Mouse (Mus musculus) MEL (cell line): ENCODE measurements around the gene Cntnap2. TPM values are rescaled to one million over a fixed set of nuclear protein-coding genes. Genes with fewer than 3 reads are reported as not detected.

Source experiments
- DNase-seq: peaks from one replicate; pipeline ENCODE4 v3.0.0; 2011; ENCODE audit warnings: low read depth, low spot score
- H3K27ac ChIP-seq: 2 replicates; pipeline ENCODE4 v1.5.1; 2012; ENCODE audit warnings: low read depth, mild to moderate bottlenecking, control low read depth, low read length, moderate library complexity; ENCODE audit not compliant: control insufficient read depth
- H3K27me3 ChIP-seq, 2 experiments: fragments of 150-350 bp in 1 of 2; sonication (generic) in 1 of 2; 2 replicates each; pipeline ENCODE4 v1.6.1; 2012; ENCODE audit warnings: low read length in 2 of 2, mild to moderate bottlenecking in 2 of 2, improper control_type of control experiment in 1 of 2, moderate library complexity in 1 of 2; ENCODE audit not compliant: insufficient read depth in 2 of 2, control insufficient read depth in 1 of 2
- H3K36me3 ChIP-seq, 2 experiments: 2 replicates each; pipeline ENCODE4 v1.6.1; 2012 to 2014; ENCODE audit warnings: low read length in 2 of 2, improper control_type of control experiment in 1 of 2, inconsistent platforms in 1 of 2, mild to moderate bottlenecking in 1 of 2; ENCODE audit not compliant: insufficient read depth in 2 of 2, control insufficient read depth in 1 of 2
- H3K4me1 ChIP-seq, 2 experiments: fragments of 150-350 bp in 1 of 2; sonication (generic) in 1 of 2; 2 replicates each; pipeline ENCODE4 v1.6.1; 2012; ENCODE audit warnings: low read length in 2 of 2, improper control_type of control experiment in 1 of 2, mild to moderate bottlenecking in 1 of 2; ENCODE audit not compliant: insufficient read depth in 2 of 2, control insufficient read depth in 1 of 2
- H3K4me3 ChIP-seq, 2 experiments: fragments of 150-350 bp in 1 of 2; sonication (generic) in 1 of 2; 2 replicates each; pipeline ENCODE4 v1.5.1; 2012; ENCODE audit warnings: low read depth in 2 of 2, low read length in 2 of 2, mild to moderate bottlenecking in 2 of 2, moderate library complexity in 2 of 2, control low read depth in 1 of 2, improper control_type of control experiment in 1 of 2; ENCODE audit not compliant: control insufficient read depth in 1 of 2, insufficient read depth in 1 of 2
- H3K79me2 ChIP-seq: 2 replicates; pipeline ENCODE4 v1.6.1; 2012; ENCODE audit warnings: mild to moderate bottlenecking, low read length, moderate library complexity; ENCODE audit not compliant: control insufficient read depth, poor library complexity, insufficient read depth
- H3K9ac ChIP-seq: 2 replicates; pipeline ENCODE4 v1.6.1; 2012; ENCODE audit warnings: low read depth, mild to moderate bottlenecking, control low read depth, low read length, moderate library complexity; ENCODE audit not compliant: control insufficient read depth, poor library complexity, severe bottlenecking
- H3K9me3 ChIP-seq: fragments of 150-350 bp; sonication (generic); replicated peaks from 2 replicates; pipeline ENCODE4 v1.6.1; 2012; ENCODE audit warnings: mild to moderate bottlenecking, low read length, improper control_type of control experiment, moderate library complexity; ENCODE audit not compliant: insufficient read depth
- BHLHE40 ChIP-seq: IDR thresholded peaks from 2 replicates; pipeline ENCODE4 v1.6.1; 2012; ENCODE audit warnings: low read depth, mild to moderate bottlenecking, inconsistent platforms, low read length, improper control_type of control experiment, borderline replicate concordance
- CHD1 ChIP-seq: IDR thresholded peaks from 2 replicates; pipeline ENCODE4 v1.6.1; 2012; ENCODE audit warnings: low read depth, mild to moderate bottlenecking, inconsistent platforms, low read length, improper control_type of control experiment
- CTCF ChIP-seq, 3 experiments: IDR thresholded peaks in 2 of 3; conservative IDR thresholded peaks in 1 of 3; 2 replicates each; pipeline ENCODE4 v1.5.1; 2011 to 2012; ENCODE audit warnings: low read length in 3 of 3, low read depth in 2 of 3, mild to moderate bottlenecking in 2 of 3, improper control_type of control experiment in 1 of 3, inconsistent platforms in 1 of 3, mixed read lengths in 1 of 3, moderate library complexity in 1 of 3; ENCODE audit not compliant: control insufficient read depth in 1 of 3, insufficient read depth in 1 of 3, poor library complexity in 1 of 3, severe bottlenecking in 1 of 3
- E2F4 ChIP-seq: IDR thresholded peaks from 2 replicates; pipeline ENCODE4 v1.6.1; 2011; ENCODE audit warnings: low read depth, low read length, improper control_type of control experiment, borderline replicate concordance
- ELF1 ChIP-seq: IDR thresholded peaks from 2 replicates; pipeline ENCODE4 v1.6.1; 2014; ENCODE audit warnings: low read depth, mild to moderate bottlenecking, inconsistent platforms, low read length, improper control_type of control experiment, moderate library complexity
- EP300 ChIP-seq, 2 experiments: IDR thresholded peaks; 2 replicates each; pipeline ENCODE4 v1.6.1; 2011; ENCODE audit warnings: improper control_type of control experiment in 2 of 2, low read length in 2 of 2, low read depth in 1 of 2, mild to moderate bottlenecking in 1 of 2
- ETS1 ChIP-seq: IDR thresholded peaks from 2 replicates; pipeline ENCODE4 v1.6.1; 2012; ENCODE audit warnings: low read depth, mild to moderate bottlenecking, inconsistent platforms, low read length, improper control_type of control experiment, moderate library complexity
- GABPA ChIP-seq: IDR thresholded peaks from 2 replicates; pipeline ENCODE4 v1.6.1; 2012; ENCODE audit warnings: low read depth, mild to moderate bottlenecking, inconsistent platforms, low read length, improper control_type of control experiment, moderate library complexity
- HCFC1 ChIP-seq: IDR thresholded peaks from 2 replicates; pipeline ENCODE4 v1.6.1; 2012; ENCODE audit warnings: low read depth, mild to moderate bottlenecking, inconsistent platforms, low read length, improper control_type of control experiment, moderate library complexity
- JUND ChIP-seq: IDR thresholded peaks from 2 replicates; pipeline ENCODE4 v1.6.1; 2011; ENCODE audit warnings: low read depth, mild to moderate bottlenecking, improper control_type of control experiment, low read length
- KAT2A ChIP-seq: conservative IDR thresholded peaks from 2 replicates; pipeline ENCODE4 v1.6.1; 2012; ENCODE audit warnings: low read depth, low read length, improper control_type of control experiment, inconsistent platforms
- MAX ChIP-seq: IDR thresholded peaks from 2 replicates; pipeline ENCODE4 v1.6.1; 2011; ENCODE audit warnings: low read length, improper control_type of control experiment
- MAZ ChIP-seq: IDR thresholded peaks from 2 replicates; pipeline ENCODE4 v1.6.1; 2012; ENCODE audit warnings: low read depth, mild to moderate bottlenecking, inconsistent platforms, low read length, improper control_type of control experiment
- MXI1 ChIP-seq: IDR thresholded peaks from 2 replicates; pipeline ENCODE4 v1.6.1; 2011; ENCODE audit warnings: mild to moderate bottlenecking, low read depth, low read length, improper control_type of control experiment
- MYC ChIP-seq: IDR thresholded peaks from 2 replicates; pipeline ENCODE4 v1.6.1; 2011; ENCODE audit warnings: low read depth, mild to moderate bottlenecking, low read length, improper control_type of control experiment, moderate library complexity
- NRF1 ChIP-seq: IDR thresholded peaks from 2 replicates; pipeline ENCODE4 v1.6.1; 2014; ENCODE audit warnings: low read depth, mild to moderate bottlenecking, inconsistent platforms, low read length, improper control_type of control experiment, moderate library complexity; ENCODE audit not compliant: poor library complexity, insufficient read depth, severe bottlenecking
- POLR2A ChIP-seq, 2 experiments: IDR thresholded peaks; 2 replicates each; pipeline ENCODE4 v1.6.1; 2011 to 2012; ENCODE audit warnings: low read length in 2 of 2, mild to moderate bottlenecking in 2 of 2, control low read depth in 1 of 2, improper control_type of control experiment in 1 of 2, low read depth in 1 of 2, moderate library complexity in 1 of 2; ENCODE audit not compliant: control insufficient read depth in 1 of 2, insufficient read depth in 1 of 2, poor library complexity in 1 of 2
- POLR2AphosphoS5 ChIP-seq: IDR thresholded peaks from 2 replicates; pipeline ENCODE4 v1.6.1; 2012; ENCODE audit warnings: low read depth, borderline replicate concordance, mild to moderate bottlenecking, inconsistent platforms, low read length, moderate library complexity, mixed read lengths
- RAD21 ChIP-seq: IDR thresholded peaks from 2 replicates; pipeline ENCODE4 v1.6.1; 2011; ENCODE audit warnings: mild to moderate bottlenecking, low read depth, low read length, improper control_type of control experiment
- SIN3A ChIP-seq: IDR thresholded peaks from 2 replicates; pipeline ENCODE4 v1.6.1; 2012; ENCODE audit warnings: low read length, improper control_type of control experiment, inconsistent platforms
- SMC3 ChIP-seq: IDR thresholded peaks from 2 replicates; pipeline ENCODE4 v1.6.1; 2011; ENCODE audit warnings: low read depth, low read length, improper control_type of control experiment
- TAL1 ChIP-seq: IDR thresholded peaks from 2 replicates; pipeline ENCODE4 v1.6.1; 2012; ENCODE audit warnings: mild to moderate bottlenecking, inconsistent platforms, low read length, moderate library complexity, mixed read lengths
- TBP ChIP-seq: IDR thresholded peaks from 2 replicates; pipeline ENCODE4 v1.8.0; 2011; ENCODE audit warnings: low read depth, low read length, improper control_type of control experiment
- TCF12 ChIP-seq: IDR thresholded peaks from 2 replicates; pipeline ENCODE4 v1.6.1; 2014; ENCODE audit warnings: low read depth, mild to moderate bottlenecking, inconsistent platforms, low read length, improper control_type of control experiment, moderate library complexity
- USF1 ChIP-seq: IDR thresholded peaks from 2 replicates; pipeline ENCODE4 v1.6.1; 2014; ENCODE audit warnings: low read depth, mild to moderate bottlenecking, inconsistent platforms, low read length, improper control_type of control experiment, moderate library complexity
- USF2 ChIP-seq, 2 experiments: IDR thresholded peaks; 2 replicates each; pipeline ENCODE4 v1.6.1; 2011 to 2012; ENCODE audit warnings: improper control_type of control experiment in 2 of 2, low read length in 2 of 2, borderline replicate concordance in 1 of 2, inconsistent platforms in 1 of 2, low read depth in 1 of 2, mild to moderate bottlenecking in 1 of 2; ENCODE audit not compliant: insufficient read depth in 1 of 2
- ZNF384 ChIP-seq: IDR thresholded peaks from 2 replicates; pipeline ENCODE4 v1.6.1; 2012; ENCODE audit warnings: low read depth, mild to moderate bottlenecking, inconsistent platforms, low read length, improper control_type of control experiment
- polyA plus RNA-seq, 2 experiments: library from polyadenylated mRNA; stranded (reverse) in 1 of 2; unstranded in 1 of 2; fragments of >175 nt in 1 of 2; fragments of >200 nt in 1 of 2; gene quantifications; 2 replicates each; pipeline versions ENCODE4 v1.2.1 to v1.2.4; 2012; ENCODE audit warnings: low replicate concordance in 2 of 2, low read depth in 1 of 2; ENCODE audit not compliant: insufficient read length in 2 of 2, insufficient read depth in 1 of 2, missing spikeins in 1 of 2
- total RNA-seq: library from RNA; depleted of rRNA; stranded (reverse); fragments of 300-350 nt; gene quantifications from 2 replicates; pipeline ENCODE4 v1.2.3, GENCODE M21; 2012

Gene Cntnap2
- total and polyA plus RNA-seq, 3 experiments = 0.01 TPM; not detected in 2

DNA sequence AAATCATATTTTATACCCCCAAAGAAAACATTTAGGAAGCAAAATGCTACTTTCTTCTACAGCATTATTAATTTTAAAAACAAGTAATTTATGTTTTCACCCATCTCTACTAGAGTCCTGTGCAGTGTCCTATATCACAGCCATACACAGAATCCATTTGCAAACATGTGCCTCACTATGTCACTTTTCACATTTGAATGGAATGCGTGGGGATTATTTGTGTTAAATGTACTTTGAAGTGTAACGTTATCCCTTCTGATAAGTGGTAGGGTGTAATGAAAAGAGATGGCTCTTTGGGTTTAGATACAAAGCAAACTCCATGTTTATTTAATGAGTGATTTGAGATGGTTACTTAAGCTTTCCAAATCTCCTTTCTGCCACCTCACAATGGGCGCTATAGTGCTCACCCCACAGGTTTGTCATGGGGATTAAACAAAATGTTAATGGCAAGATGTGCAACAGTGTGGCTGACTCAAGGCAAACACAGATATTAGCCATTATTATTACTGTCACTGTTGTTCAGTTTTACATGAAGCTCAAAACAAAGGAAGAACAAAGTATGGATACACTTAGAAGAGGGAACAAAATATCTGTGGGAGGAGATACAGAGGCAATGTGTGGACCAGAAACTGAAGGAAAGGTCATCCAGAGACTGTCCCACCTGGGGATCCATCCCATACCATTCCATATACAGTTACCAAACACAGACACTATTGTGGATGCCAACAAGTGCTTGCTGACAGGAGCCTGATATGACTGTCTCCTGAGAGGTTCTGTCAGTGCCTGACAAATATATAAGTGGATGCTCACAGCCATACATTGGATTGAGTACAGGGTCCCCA lies 886.2 kb downstream of the Cntnap2 start:
- H3K79me2 ChIP-seq = no peaks in the 10 kb centered on the region
- no peaks in the 10 kb centered on the region for H3K4me1 ChIP-seq
- no peak for TF ChIP-seq ELF1
- TF ChIP-seq SIN3A = no peak
- TF ChIP-seq USF2 (IDR thresholded peaks at IDR 0.05; ENCODE audit: borderline replicate concordance in 1 of 2, insufficient read depth in 1 of 2, low read depth in 1 of 2, low read length in 2 of 2) = no peak
- TF ChIP-seq MAX = no peak
- TF ChIP-seq CTCF (IDR thresholded peaks at IDR 0.05 in 2 of 3, conservative IDR thresholded peaks at IDR 0.05 in 1 of 3; ENCODE audit: control insufficient read depth in 1 of 3, insufficient read depth in 1 of 3, low read depth in 2 of 3, low read length in 3 of 3, poor library complexity in 1 of 3, severe bottlenecking in 1 of 3) = no peak
- no peak for TF ChIP-seq SMC3
- TF ChIP-seq NRF1 = no peak
- no peak for TF ChIP-seq TBP
- no peak for TF ChIP-seq POLR2A (IDR thresholded peaks at IDR 0.05; ENCODE audit: control insufficient read depth in 1 of 2, insufficient read depth in 1 of 2, low read depth in 1 of 2, low read length in 2 of 2, poor library complexity in 1 of 2)
- no peak for TF ChIP-seq MAZ
- no peak for TF ChIP-seq E2F4
- TF ChIP-seq MYC = no peak
- TF ChIP-seq GABPA = no peak
- no peak for TF ChIP-seq TCF12
- no peak for TF ChIP-seq RAD21
- TF ChIP-seq CHD1 = no peak
- no peak for TF ChIP-seq USF1
- TF ChIP-seq, all 39 proteins: peak for 0
- Histone ChIP-seq H3K9ac (no peak overlapping the region), H3K4me3 (no peak overlapping the region), H3K27ac (no peak overlapping the region), H3K9me3 (no peaks in the 10 kb centered on the region), H3K27me3 (no peaks in the 10 kb centered on the region), H3K36me3 (no peaks in the 10 kb centered on the region)
- DNase-seq = no peak

DNA sequence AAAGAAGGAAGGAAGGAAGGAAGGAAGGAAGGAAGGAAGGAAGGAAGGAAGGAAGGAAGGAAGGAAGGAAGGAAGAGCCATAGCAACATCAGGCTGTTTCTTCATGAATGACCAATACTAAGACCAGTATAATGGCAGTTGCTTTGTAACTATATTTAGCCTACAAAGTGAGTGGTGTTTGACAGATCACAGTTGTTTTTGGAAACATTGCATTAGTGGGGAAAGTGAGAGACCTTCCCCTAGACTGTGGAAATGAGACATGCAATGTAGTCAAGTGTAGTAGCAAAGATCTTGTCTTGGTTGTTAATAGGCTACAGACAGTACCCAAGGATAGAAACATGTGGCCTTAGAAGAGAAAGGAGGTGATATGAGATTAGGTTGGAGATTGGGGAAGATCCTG lies 895.6 kb downstream of the Cntnap2 start:
- no peak overlapping the region for H3K27ac ChIP-seq
- no peak overlapping the region for H3K9ac ChIP-seq
- H3K79me2 ChIP-seq = no peaks in the 10 kb centered on the region
- H3K36me3 ChIP-seq = no peaks in the 10 kb centered on the region
- H3K4me3 ChIP-seq = no peak overlapping the region
- DNase-seq = no peak
- TF ChIP-seq MAX (no peak), JUND (no peak), TAL1 (no peak), HCFC1 (no peak), MXI1 (no peak), SIN3A (no peak), EP300 (IDR thresholded peaks at IDR 0.05; ENCODE audit: low read depth in 1 of 2, low read length in 2 of 2) (no peak), E2F4 (no peak), ETS1 (no peak), USF2 (IDR thresholded peaks at IDR 0.05; ENCODE audit: borderline replicate concordance in 1 of 2, insufficient read depth in 1 of 2, low read depth in 1 of 2, low read length in 2 of 2) (no peak), POLR2AphosphoS5 (no peak), GABPA (no peak), BHLHE40 (no peak), CTCF (IDR thresholded peaks at IDR 0.05 in 2 of 3, conservative IDR thresholded peaks at IDR 0.05 in 1 of 3; ENCODE audit: control insufficient read depth in 1 of 3, insufficient read depth in 1 of 3, low read depth in 2 of 3, low read length in 3 of 3, poor library complexity in 1 of 3, severe bottlenecking in 1 of 3) (no peak), KAT2A (no peak), MYC (no peak), ZNF384 (no peak)
- H3K9me3 ChIP-seq = no peaks in the 10 kb centered on the region
- H3K4me1 ChIP-seq = no peaks in the 10 kb centered on the region
- no peaks in the 10 kb centered on the region for H3K27me3 ChIP-seq
